Mouse (Mus musculus): ENCODE results near the gene Tmcc2.

DNA sequence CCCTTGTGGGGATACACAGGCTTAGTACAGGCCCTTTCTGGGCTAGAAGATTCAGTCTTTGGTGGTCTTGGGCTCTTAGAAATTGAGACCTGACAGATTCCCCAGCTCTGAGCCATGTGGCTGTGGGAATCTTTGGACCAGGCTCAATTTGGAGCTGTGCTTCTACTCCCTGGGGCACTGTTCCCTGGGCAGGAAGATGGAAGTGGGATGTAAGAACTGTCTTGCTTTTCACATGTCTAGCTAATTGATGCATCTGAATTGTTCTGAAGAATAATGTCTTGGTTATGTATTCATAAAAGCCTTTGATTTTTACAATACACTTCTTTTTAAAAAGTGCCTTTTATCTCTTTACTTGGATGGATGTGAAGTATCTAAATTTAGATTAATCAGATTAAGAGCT, 34.5 kb upstream of the Tmcc2 start:
- TF ChIP-seq CTCF (IDR thresholded peaks at IDR 0.05) = no peak
- no peak for TF ChIP-seq EP300 (IDR thresholded peaks at IDR 0.05)

Measured in lung, postnatal 0 days (tissue).